7 mouse cellular contexts compared by ENCODE assay signal in genomic region chr1:173389901-173390401, GRCm38 (mm10). TPM values are rescaled to one million over a fixed set of nuclear protein-coding genes. Genes with fewer than 3 reads are reported as not detected.
DNase-seq lines count a peak whose midpoint lies in the region; ATAC-seq and TF ChIP-seq lines count a peak whose summit lies in the region.

No protein-coding gene starts in this region.

- peak; percentile 95 for ATAC-seq in forebrain, embryonic 14.5 days
- ATAC-seq in midbrain, postnatal 0 days (ENCODE audit: low FRiP score), result peak; percentile 96

- H3K36me3 ChIP-seq in forebrain, embryonic 14.5 days (ENCODE audit: control insufficient read depth, insufficient read depth, low read length), result no peaks in the 10 kb centered on the region
- no peaks in the 10 kb centered on the region for H3K36me3 ChIP-seq in midbrain, postnatal 0 days (ENCODE audit: insufficient read depth, low read length)

- peak; percentile 89 for DNase-seq in MN1 (ENCODE audit: low spot score)
- DNase-seq in cerebellum, adult 11 months, result peak; percentile 96
- DNase-seq in forebrain, embryonic 14.5 days (ENCODE audit: low spot score), result peak; percentile 94
- peak; percentile 92 for DNase-seq in layer of hippocampus, adult 9-11 months
- DNase-seq in midbrain, postnatal 0 days (ENCODE audit: low spot score), result peak; percentile 94
- no peak for DNase-seq in ovary, postnatal 14 days (ENCODE audit: low spot score)
- DNase-seq in thymus, postnatal 4 days, result no peak

- peak overlapping the region; percentile 41 for H3K4me2 ChIP-seq in forebrain, embryonic 14.5 days (ENCODE audit: low read length)
- H3K4me2 ChIP-seq in midbrain, postnatal 0 days (ENCODE audit: low read depth, low read length, poor library complexity, severe bottlenecking), result peak overlapping the region; percentile 45

- TF ChIP-seq CTCF in midbrain, postnatal 0 days (IDR thresholded peaks at IDR 0.05), result peak; percentile 55

- H3K27me3 ChIP-seq in forebrain, embryonic 14.5 days (replicated peaks; ENCODE audit: control insufficient read depth, insufficient read depth, low read length), result no peaks in the 10 kb centered on the region
- no peaks in the 10 kb centered on the region for H3K27me3 ChIP-seq in midbrain, postnatal 0 days (ENCODE audit: insufficient read depth, low read length)

- H3K9me3 ChIP-seq in forebrain, embryonic 14.5 days (replicated peaks; ENCODE audit: control insufficient read depth, low read length), result no peaks in the 10 kb centered on the region
- H3K9me3 ChIP-seq in midbrain, postnatal 0 days (ENCODE audit: low read length), result no peaks in the 10 kb centered on the region

- 3% methylated on average over 13 of the region's 13 CpGs for WGBS in forebrain, embryonic 14.5 days
- WGBS in midbrain, postnatal 0 days, result under 1% methylated on average over 13 of the region's 13 CpGs

- H3K4me3 ChIP-seq in forebrain, embryonic 14.5 days (ENCODE audit: low read depth, low read length), result peak overlapping the region; percentile 29
- H3K4me3 ChIP-seq in midbrain, postnatal 0 days (ENCODE audit: low read depth, low read length), result peak overlapping the region; percentile 44

- H3K4me1 ChIP-seq in forebrain, embryonic 14.5 days (ENCODE audit: control insufficient read depth, insufficient read depth, low read length), result no peaks in the 10 kb centered on the region
- no peaks in the 10 kb centered on the region for H3K4me1 ChIP-seq in midbrain, postnatal 0 days (ENCODE audit: insufficient read depth, low read length)

- peak overlapping the region; percentile 85 for H3K27ac ChIP-seq in forebrain, embryonic 14.5 days (ENCODE audit: low read depth, low read length)
- H3K27ac ChIP-seq in midbrain, postnatal 0 days (ENCODE audit: low read depth, low read length), result peak overlapping the region; percentile 90

- peak overlapping the region; percentile 60 for H3K9ac ChIP-seq in forebrain, embryonic 14.5 days (ENCODE audit: low read length)
- H3K9ac ChIP-seq in midbrain, postnatal 0 days (replicated peaks; ENCODE audit: low read length, poor library complexity, severe bottlenecking), result peak overlapping the region; percentile 57

RNA-seq across cellular contexts. Expression of gene Cadm3, which starts 22.5 kb away (rescaled TPM):
- polyA plus RNA-seq in forebrain, embryonic 14.5 days (2014; fragmentation: Nextera tagmentation; extraction: Ambion mirVana), result 59.8 and 77.6 TPM in 2 replicates
- 547 and 554 TPM in 2 replicates for total RNA-seq in midbrain, postnatal 0 days (2014; rRNA removed)
- polyA plus RNA-seq in midbrain, postnatal 0 days (2015; fragmentation: Nextera tagmentation; extraction: Ambion mirVana), result 53.9 and 60.8 TPM in 2 replicates

RNA-seq across cellular contexts. Expression of gene Aim2, which starts 39.3 kb away (rescaled TPM):
- 2.3 and 4.0 TPM in 2 replicates for polyA plus RNA-seq in forebrain, embryonic 14.5 days (2014; fragmentation: Nextera tagmentation; extraction: Ambion mirVana)
- total RNA-seq in midbrain, postnatal 0 days (2014; rRNA removed), result 0.66 and 2.8 TPM in 2 replicates
- polyA plus RNA-seq in midbrain, postnatal 0 days (2015; fragmentation: Nextera tagmentation; extraction: Ambion mirVana), result 0.89 and 1.0 TPM in 2 replicates

RNA-seq across cellular contexts. Expression of gene Ackr1, which starts 56.4 kb away (rescaled TPM):
- 10.5 and 12.0 TPM in 2 replicates for polyA plus RNA-seq in forebrain, embryonic 14.5 days (2014; fragmentation: Nextera tagmentation; extraction: Ambion mirVana)
- 38.0 and 52.3 TPM in 2 replicates for total RNA-seq in midbrain, postnatal 0 days (2014; rRNA removed)
- 23.1 and 24.1 TPM in 2 replicates for polyA plus RNA-seq in midbrain, postnatal 0 days (2015; fragmentation: Nextera tagmentation; extraction: Ambion mirVana)

Comparison
In these comparisons a context has a peak if more than half of its experiments do, and no peak if none do; other contexts are left out.
1. DNase-seq: peak in MN1 (single experiment), cerebellum, adult 11 months (single experiment), forebrain, embryonic 14.5 days (single experiment), layer of hippocampus, adult 9-11 months (single experiment) and midbrain, postnatal 0 days (single experiment); none in ovary, postnatal 14 days (single experiment) and thymus, postnatal 4 days (single experiment).